Mouse (Mus musculus) liver (tissue): ENCODE results near the gene Rhoj.
A peak's percentile ranks its signal among the peaks of the same experiment; 100 is the strongest.
"Not testable (repeated sequence)": the region's sequence is repeated elsewhere in the genome, so short reads cannot be mapped to it uniquely, and the experiment has no call there.

Source experiments
- DNase-seq: peaks from one replicate; pipeline ENCODE4 v3.0.0-alpha.2; 2020; ENCODE audit warnings: mixed read lengths

The Rhoj gene

DNA sequence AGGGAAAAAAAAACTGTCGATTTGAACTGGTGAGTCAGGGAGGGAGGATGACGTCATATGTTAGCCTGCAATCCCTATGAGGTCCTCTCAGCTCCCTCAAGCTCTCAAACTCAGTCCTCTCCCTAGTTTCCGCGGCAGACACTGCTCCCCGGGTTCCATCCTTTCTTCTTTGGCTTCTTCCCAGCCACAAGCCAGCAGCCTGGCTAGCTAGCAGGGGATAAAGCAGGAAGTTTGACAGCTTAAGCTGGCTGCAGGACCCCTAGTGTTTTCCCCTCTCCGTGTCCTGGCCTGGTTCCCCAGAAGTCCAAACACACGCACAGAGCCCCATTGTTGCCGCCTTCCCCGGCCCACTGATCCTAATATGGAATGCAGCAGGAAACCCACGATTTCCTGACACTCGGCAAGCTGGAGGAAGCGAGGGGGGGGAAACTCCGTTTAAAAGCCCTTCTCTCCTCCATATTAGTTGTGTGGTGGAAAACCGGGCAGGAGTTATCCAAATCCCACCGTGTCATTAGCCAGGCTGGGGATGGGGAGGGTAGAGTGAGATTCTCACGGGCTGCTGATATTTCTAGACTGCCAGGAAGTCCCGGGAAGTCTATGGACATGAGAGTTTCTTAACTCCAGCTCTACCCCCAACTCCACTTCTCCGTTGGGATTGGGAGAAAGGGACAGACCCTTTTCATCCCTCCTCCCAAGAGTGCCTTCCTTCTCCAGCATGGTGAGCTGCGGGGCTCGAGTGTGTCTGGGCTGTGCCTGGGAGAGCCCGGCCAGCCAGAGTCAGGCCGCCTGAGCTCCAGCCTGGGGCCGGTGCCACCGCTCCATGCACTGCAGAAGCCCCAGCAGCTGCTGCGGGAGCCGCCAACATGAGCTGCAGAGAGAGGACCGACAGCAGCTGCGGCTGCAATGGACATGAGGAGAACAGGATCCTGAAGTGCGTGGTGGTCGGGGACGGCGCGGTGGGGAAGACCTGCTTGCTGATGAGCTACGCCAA, at the start of gene Rhoj:
Gene Rhoj, plus strand, starts transcription at position 362 of the 991 bp plus-strand sequence.
- DNase-seq, result peak; percentile 49

DNA sequence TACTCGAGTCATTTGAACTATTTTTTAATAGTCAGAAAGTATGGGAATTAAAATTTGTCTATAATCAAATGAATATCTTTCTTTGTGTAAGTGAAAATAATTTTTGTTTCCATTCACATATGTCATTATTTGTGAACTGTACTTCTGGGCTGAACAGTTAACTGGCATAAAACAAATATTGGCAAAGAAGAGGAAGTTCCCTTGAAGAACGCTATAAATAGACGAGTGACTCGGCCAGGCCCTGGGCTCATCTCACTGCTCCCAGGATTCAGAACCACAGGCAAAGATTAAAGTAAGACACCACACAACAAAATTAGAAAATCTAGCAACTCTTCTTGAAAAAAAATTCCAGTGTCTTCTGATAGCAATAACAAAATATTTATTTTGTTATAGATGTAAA, 36.4 kb upstream of the Rhoj start:
- DNase-seq, result no peak

DNA sequence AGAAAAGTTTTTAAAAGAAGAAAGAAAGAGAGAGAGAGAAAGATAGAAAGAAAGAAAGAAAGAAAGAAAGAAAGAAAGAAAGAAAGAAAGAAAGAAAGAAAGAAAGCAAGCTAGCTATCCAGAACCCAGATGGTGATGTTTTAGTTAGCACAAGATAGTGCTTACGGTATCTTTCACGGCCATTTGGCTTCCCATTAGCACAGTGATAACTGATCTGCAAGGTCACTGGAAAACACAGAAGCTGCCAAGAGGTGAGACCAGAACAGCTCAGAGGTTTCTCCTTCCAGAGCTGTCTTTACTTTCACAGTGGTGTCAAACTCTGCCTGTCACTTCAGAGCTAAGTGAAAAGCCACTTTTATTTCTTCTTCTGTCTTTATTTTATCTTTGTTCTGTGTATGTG, 32.4 kb upstream of the Rhoj start:
- DNase-seq, result no peak

DNA sequence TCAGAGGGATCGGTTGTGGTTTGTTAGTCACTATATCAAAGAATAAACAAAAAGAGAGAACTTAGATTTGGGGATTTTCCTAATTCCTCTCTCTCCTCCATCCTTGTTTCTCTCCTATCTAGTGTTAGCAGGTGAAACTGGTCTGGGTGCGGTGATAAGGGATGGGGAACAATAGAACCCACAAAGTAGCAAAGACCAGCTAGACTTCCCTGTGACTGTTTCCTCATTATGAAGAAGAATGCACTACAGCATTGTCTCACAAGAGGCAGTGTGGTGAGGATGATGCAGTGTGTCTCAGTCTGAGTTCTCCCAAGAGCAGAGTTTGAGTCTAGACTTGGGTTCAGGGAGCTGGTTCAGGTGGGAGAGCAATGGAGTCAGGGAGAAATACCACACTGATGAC, 30.7 kb upstream of the Rhoj start:
- DNase-seq, result no peak

DNA sequence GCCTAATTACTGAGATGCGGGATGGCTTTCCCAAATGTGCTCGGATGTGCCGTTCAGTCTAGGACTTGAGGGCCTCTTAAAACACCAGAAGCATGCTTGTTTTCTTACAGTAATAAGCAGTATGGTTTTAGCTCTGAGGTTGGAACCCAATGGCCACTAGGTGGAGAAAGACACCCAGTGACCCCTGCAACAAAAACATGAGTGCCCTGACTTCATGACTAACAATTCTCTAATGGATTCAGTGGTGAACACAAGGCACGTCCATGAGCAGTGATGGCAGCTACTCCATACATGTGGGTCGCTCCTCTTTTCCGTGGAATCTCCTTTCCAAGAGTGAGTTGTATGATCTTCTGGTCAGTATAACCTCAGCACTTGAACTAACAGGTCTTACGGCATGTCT, 27.6 kb upstream of the Rhoj start:
- DNase-seq, result no peak

DNA sequence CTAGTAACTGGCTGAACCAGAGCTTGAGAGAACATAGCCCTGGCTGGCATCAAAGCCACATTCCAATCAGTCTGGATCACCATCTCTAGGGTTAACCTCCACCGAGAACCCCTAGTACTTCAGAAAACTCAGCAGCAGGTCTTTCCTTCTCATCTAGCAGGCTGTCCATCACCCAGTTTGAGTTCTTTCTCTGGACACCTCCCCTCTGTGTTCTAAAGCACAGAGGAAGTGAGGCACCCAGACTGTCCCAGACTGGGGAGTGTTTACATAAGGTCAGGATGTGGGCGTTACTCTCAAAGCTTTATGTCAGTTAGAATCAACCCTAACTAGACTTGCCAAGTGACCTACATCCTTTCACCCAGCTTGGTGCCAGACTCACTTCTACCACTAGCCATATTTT, 24.9 kb upstream of the Rhoj start:
- no peak for DNase-seq

DNA sequence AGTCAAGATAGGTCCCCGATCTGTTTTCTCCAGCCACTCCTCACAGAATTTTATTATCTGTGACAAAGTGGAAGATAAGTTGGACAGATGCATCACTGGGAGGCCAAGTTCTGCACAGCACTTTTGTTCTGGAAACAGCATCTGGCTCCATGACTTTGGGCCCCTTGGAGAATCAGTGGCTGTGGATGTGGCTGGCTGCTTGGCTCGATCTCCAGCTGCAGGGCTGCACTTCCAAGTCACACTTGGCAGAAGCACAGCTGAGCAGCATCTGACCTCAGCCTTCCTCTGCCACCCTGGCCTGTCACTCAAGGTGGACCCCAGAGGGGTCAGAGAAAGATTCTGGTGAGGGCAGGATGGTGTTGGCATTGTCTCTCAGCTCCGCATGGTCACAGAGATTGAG, 22.0 kb upstream of the Rhoj start:
- DNase-seq, result no peak

DNA sequence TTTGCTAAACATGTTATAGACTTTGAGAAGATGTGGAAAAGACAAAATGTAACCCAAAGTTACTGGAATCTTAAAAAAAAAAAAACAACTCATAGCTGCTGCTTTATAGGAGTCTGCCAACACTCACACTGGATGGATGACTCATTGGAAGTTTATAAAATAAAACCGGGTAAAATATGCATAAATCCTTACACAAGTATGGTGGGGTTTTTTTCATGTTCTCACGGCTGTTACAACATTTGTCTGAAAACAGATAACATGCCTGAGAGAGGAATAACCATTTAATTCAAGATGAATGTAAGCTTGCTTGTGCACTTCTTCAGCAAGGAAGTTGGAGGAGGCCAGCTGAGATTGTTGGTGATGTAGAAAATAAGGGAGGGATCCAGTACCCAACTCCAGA, 17.6 kb upstream of the Rhoj start:
- no peak for DNase-seq

DNA sequence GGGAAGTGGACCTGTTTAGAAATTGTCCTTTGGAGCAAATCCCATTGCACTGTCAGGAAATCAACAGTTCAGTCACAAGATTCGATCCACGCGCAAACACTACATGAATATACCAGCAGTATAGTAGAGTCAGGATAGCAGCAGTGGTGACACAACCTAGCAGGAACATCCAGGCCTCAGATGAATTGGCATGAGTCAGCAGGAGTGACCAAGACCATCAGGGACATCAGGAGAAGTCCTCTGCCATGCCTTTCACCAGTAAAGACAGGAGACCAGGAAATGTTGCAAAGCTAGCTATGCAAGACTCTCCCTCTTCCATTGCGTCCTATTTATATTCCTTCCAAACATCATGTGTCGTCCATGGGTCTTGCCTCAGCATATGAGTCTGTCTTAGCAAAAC, 16.6 kb upstream of the Rhoj start:
- no peak for DNase-seq

DNA sequence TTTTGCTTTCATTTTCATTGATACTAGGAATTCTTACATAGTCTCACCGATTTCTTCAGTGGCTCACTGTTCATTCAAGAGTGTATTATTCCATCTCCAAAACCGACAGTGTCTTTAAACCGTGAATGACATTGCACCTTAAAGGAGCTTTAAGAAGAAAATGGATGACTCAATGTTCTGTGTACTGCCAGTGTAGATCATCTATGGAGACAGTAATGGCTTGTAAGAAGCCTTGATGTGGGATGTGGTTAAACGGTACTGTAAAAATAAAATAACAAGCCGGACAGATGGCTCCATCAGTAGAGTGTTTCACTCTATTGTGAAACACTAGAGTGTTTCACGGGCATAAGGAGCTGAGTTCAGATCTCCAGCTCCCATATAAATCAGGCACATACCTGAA, 15.2 kb upstream of the Rhoj start:
- no peak for DNase-seq

DNA sequence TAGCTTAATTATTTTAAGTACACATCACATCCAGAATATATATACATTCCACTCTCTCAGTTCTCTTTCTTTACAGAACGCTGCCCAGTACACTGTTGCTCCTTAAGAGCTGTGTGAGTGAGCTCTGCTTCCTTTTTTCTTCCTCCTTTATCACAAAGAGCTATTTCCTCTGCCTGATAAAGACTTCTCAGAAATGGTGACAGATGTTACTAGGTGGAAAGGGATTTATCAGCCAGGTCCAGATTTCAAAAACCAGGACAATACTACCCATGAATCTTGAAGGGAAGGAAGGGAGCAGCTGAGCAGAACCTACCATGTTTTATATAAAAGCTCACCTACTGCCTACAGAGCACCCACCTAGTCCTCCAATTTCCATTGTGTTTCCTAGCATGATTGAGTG, 8.3 kb upstream of the Rhoj start:
- no peak for DNase-seq

DNA sequence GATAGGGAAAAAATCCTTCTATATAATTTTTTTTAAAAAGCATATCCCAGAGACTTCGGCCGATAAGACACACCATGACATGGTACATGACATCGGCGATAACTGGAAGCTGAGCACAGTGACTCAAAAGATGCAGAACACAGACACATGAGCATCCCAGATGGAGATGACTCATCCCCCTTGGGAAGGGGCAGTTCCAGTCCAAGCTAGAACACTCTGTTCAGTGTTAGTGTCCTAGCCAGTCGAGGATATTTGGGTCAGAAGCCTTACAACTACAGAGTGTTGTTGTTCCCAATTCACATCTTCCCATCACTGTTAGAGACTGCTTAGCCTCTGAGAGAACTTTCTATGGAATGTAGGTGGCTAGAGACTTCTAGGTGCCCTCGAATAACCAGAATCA, 4.0 kb upstream of the Rhoj start:
- no peak for DNase-seq

DNA sequence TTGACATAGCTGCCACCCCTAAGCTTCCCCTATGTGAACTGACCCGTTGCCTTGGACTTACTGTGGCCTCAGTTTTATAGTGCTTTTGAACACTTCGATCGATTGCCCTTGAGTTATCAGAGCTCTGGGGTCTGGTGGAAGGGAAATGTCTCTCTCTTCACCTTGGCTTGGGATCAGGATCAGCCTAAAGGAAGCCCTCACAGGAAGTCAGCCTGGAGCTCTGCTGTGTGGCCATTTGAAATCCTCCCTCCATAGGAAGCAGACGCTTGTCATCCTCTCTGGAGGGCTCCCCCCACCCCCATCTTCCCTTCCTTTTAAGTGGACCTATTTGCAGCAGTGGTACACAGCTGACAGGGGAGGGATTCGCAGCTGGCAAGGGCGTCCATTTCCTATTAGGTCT, 1.6 kb downstream of the Rhoj start:
- DNase-seq, result peak; percentile 25

DNA sequence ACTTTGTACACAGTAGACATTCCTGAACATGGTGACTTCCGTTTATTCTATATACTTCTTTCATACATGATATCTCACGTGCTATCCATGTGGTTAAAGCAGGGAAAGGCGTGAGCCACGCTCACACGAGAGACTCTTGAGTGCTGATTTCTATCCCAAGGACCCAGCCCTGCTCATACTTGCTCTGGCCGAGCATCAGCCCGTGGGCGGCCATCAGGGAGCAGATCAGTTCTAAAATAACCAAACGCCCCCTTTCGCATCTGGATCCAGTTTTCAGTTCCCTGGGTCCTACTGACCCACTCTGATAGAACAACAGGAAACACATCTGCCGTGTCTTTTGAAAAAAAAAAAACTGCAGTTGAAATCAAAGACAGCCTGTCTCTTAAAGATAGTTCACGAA, 2.6 kb downstream of the Rhoj start:
- DNase-seq, result no peak

DNA sequence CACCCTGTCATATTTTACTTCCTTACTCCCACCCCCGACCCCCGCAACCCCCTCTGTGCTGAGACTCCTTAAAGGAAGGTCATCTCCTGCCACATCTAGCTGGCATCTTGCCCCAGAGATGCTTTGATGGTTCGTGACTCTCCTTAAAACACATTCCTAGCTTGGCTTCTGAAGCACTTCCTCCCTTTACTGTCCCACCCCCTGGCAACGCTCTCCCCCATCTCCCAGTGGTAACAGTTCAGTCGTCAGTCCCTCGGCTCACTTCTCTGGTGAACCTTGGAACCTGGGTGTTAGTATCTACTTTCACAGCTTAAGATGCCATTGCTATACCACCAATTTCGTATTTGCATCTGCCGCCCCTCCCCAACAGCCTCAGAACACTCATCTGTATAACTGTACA, 3.8 kb downstream of the Rhoj start:
- DNase-seq, result no peak

DNA sequence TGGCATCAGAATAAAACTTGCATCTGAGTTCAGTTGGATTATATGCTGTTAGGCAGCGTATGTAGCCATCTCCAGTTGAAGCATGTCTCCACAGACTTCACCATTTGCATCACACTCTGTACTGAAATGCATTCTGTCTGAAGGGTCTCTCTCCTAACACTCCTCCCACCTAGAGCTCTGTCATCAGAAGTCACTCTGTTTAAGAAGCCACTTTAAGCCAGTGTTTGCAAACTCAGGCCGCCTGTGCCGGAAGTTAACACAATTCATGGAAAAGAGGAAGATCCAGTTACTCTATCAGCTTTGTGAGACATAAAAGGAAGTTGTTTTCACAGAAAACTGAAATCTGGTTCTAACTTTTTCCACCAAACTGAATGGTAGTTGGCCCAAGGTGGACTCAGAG, 5.9 kb downstream of the Rhoj start:
- no peak for DNase-seq

DNA sequence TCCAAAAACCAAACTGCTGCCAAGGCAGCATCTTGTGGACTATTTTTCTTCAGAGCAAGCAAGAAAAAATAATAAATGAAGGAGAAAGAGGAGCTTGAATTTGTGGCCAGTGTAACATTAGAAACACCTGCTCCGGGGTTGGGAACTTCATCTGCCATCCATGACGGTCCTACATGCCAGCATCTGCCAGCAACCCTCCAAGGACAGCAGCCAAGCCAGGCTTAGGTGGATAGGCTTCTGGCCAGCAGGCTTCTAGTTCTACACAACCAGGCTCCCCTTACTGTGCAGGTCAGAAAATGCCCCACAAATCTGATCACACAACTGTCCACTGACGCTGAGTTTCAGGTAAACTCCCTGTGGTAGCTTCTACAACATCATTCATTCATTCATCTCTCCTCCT, 7.7 kb downstream of the Rhoj start:
- no peak for DNase-seq

DNA sequence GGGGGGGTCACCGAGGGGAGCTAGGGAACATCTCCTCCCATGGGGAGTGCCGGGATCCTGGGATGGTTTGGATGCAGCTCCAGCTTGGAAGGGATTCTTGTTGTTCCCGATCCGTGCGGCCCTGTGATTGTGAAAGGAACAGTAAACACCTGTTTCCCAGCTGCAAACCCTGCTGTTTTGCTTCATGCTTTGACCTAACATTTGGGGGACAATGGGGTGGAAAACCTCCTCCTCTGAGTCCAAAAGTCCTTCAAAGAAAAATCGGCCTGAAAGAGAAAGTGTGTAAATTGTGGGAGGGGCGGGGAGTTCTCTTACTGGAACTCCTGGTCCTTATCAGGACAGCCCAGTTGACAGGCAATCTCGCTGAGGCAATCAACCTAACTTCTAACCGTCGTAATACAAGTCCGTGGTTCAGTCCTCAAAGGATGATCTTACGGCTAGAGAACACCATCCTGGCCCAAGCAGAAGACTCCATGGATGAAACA, 12.4 kb downstream of the Rhoj start:
- DNase-seq, result peak; percentile 58

DNA sequence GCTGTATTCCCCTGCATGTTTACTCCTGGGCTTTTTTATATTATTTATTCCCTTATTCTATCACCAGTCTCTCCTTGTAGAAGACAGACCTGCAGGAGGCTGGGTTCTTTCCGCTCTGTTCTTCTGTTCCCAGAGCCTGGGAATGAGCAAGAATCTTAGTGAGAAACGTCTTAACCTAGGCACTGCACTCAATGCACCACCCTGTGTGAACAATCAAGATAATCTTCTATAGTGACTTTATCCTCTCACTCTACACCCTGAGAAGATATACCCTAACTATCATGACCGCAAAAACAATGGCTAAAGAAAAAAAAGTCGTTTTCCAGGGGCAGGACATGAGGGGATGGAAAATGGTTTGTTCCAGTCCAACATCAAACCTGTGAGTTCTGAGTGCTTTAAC, 13.1 kb downstream of the Rhoj start:
- no peak for DNase-seq

DNA sequence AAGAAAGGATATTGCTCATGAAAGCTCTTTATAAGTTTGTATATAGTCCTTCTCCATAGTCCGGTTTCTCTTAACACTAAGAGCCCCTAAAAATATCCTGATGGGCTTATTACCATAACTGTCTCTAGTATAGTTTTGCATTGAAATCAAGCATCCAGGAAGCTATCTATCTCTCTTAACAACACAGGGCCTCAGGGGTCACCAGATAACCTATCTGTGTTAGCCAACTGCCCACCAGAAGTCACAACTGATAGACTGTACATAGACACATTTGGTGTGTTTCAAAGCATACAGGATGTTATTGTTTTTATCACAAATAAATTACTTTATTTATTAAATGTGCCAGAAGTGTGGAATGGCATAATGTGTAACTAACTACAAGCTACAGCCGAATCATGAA, 21.1 kb downstream of the Rhoj start:
- DNase-seq, result peak; percentile 13

DNA sequence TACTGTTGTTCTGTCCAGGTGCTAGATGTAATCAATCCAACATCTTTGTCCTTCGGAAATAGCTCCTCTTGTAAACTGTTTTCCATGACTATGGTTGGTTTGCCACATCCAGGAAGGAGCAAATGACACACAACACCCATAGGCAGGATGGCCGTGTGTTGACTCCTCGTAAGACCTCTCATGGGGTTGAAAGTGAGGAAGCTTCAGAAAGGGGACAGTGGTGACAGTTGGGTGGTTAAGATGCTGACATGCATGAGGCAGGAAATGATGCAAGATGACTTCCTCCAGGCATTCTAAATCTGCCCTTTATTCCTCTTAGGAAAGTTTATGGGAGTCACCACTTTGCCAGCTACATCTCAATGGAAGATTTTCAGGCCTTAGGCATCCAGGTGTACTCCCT, 31.8 kb downstream of the Rhoj start:
- no peak for DNase-seq

DNA sequence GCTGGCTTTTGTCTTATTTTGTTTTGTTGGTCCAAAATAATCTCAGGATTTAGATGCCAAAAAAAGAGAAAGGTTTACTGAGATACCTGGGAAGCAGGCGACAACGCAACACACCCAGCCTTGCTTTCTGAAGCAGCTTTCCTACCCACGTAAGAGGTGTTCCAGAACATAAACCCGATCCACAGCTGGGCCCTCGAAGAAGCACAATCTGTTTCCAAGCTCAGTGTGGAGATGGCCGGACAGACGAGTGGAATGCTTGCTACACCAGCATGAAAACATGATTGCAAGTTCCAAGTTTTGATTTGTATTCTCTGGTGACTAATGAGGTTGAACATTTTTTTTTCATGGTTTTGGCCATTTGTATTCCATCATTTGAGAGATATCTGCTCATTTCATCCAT, 32.2 kb downstream of the Rhoj start:
- DNase-seq, result no peak

DNA sequence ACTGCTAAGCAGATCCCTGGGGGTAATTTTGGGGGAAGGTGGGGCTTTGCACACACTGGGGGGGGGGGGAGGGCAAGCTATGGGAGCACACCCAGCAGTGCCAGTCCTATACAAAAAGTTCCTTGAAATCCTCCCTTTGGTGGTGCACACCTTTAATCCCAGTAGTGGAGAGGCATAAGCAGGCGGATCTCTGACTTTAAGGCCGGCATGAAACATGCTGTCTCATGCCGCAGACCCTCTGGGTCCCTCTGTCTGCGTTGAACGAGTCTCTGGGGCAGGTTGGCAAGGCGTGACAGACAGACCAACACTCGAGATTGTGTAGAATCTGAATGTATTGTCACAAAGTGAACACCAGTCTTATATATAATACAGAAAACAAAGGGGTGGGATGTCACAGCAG, 40.4 kb downstream of the Rhoj start:
- no peak for DNase-seq

DNA sequence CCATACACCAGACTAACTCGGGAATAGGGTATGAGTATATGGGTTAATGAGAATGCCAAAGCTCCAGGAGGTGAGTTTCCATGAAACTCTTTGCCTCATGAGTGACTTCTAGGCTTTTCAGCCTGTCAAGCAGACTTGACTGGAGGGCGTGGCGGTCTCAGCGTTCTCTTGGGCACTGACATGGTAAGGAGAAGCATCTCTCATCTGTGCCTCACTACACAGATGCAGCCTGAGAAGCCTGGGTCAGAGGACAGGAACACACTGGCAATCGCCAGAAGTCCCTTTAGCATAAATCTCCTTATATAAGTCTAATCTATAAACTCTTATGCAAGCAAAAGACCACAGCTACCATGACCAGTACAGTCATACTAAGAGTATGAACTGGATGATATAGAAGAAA, 41.4 kb downstream of the Rhoj start:
- not testable (repeated sequence) for DNase-seq

DNA sequence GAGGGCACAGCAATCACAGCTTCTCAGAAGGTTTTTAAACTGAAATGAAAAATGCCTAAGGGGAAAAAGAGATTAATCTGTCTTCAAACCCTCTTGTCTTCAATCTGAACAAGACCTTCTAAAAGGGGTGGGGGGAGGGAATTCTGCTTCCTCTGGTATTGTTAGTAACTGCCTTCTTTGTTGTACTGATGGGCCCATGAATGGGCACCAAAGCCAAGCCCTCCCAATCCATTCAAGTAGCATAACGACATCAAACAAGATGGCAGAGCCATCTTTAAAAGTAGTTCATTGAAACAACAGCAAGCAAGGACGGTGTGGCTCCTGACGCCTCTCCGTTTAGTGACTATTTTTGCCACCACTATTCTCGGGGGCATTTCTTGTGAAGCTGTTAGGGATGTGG, 42.6 kb downstream of the Rhoj start:
- DNase-seq, result no peak
